Mouse (Mus musculus) kidney, embryonic 15.5 days (tissue): ENCODE results near the gene Upf1. TPM values are rescaled to one million over a fixed set of nuclear protein-coding genes. Genes with fewer than 3 reads are reported as not detected.

ENCODE experiments used
- ATAC-seq: fragments of 200-750 bp; cut with Nextera tagmentation; replicated peaks from 2 replicates; pipeline ENCODE4 v1.8.0; 2017; ENCODE audit warnings: moderate TSS enrichment; ENCODE audit not compliant: low FRiP score
- H3K27ac ChIP-seq: fragments of 300-500 bp; sonication (generic); 2 replicates; pipeline ENCODE4 v1.5.1; 2015; ENCODE audit warnings: mild to moderate bottlenecking, inconsistent platforms
- H3K27me3 ChIP-seq: fragments of 300-500 bp; sonication (generic); 2 replicates; pipeline ENCODE4 v1.6.1; 2015; ENCODE audit warnings: inconsistent platforms
- H3K36me3 ChIP-seq: fragments of 300-500 bp; sonication (generic); 2 replicates; pipeline ENCODE4 v1.6.1; 2015; ENCODE audit warnings: inconsistent platforms
- H3K4me1 ChIP-seq: fragments of 300-500 bp; sonication (generic); 2 replicates; pipeline ENCODE4 v1.6.1; 2015; ENCODE audit warnings: inconsistent platforms
- H3K4me2 ChIP-seq: fragments of 300-500 bp; sonication (generic); 2 replicates; pipeline ENCODE4 v1.6.1; 2015; ENCODE audit warnings: moderate library complexity, mild to moderate bottlenecking, inconsistent platforms
- H3K4me3 ChIP-seq: fragments of 300-500 bp; sonication (generic); replicated peaks from 2 replicates; pipeline ENCODE4 v1.5.1; 2015; ENCODE audit warnings: mild to moderate bottlenecking, inconsistent platforms
- H3K9ac ChIP-seq: fragments of 300-500 bp; sonication (generic); 2 replicates; pipeline ENCODE4 v1.6.1; 2015; ENCODE audit warnings: mild to moderate bottlenecking, inconsistent platforms
- H3K9me3 ChIP-seq: fragments of 300-500 bp; sonication (generic); replicated peaks from 2 replicates; pipeline ENCODE4 v1.6.1; 2016; ENCODE audit warnings: inconsistent platforms
- WGBS: fragments of 180-500 bp; shearing (Covaris S2); methylation state at CpG from one replicate; pipeline ENCODE4 v1.1.7; 2015; ENCODE audit warnings: mixed read lengths; 5-methylcytosine and 5-hydroxymethylcytosine counted together
- polyA plus RNA-seq: library from polyadenylated mRNA; unstranded; fragments of >200 nt; fragmentation: Nextera tagmentation; extraction: Ambion mirVana; gene quantifications from 2 replicates; pipeline ENCODE4 v1.2.1, GENCODE M21; 2015

The Upf1 gene
- polyA plus RNA-seq, 1 experiment from 2014 or later: 17.1 TPM

DNA sequence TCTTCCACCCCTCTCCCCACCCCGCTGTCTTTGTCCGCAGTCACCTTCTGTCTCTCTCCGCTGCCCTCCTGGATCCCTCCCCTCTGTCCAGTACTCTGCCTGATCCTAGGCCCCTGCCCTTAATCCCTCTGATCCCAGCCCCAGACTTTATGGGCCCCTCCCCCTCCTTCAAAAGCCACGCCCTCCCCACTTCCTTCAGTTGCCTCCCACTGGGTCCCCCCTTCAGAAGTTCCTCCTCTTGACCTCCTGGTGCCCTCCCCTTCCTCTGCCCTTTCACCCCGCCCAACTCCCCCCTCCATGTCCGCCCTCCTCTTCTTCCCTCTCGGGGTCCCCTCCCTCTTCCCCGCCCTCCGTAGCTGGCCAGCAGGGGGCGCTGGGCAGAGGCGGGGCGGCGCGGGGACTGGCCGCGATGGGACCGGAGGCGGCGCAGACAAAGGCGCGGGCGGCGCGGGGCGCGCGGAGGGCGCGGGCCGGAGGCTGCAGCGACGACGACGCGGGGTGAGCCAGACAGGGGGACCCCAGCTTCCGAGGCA, 70.4 kb downstream of the Upf1 start, which contains the start of gene Homer3:
Gene Homer3, plus strand, starts transcription at position 225 of the 533 bp plus-strand sequence.
- peak within 1 kb of the TSS; percentile 98 for H3K9ac ChIP-seq

More for the DNA sequence above, 70.4 kb downstream of the Upf1 start, which contains the start of gene Homer3:
- ATAC-seq: peak; percentile 90
- H3K27ac ChIP-seq: peak within 1 kb of the TSS; percentile 90
- peak within 1 kb of the TSS; percentile 88 for H3K4me3 ChIP-seq
- peaks cover 31% of the 10 kb centered on the region for H3K36me3 ChIP-seq
- WGBS: under 1% methylated on average over 36 of the region's 36 CpGs
- H3K4me2 ChIP-seq: peak within 1 kb of the TSS; percentile 79
- no peaks in the 10 kb centered on the region for H3K27me3 ChIP-seq
- no peaks in the 10 kb centered on the region for H3K9me3 ChIP-seq
- H3K4me1 ChIP-seq: peaks cover 48% of the 10 kb centered on the region

Other genes with a start within 250 kb of the Upf1 start
- 0.32 and 0.64 TPM in 2 replicates for gene Ncan, start 232.4 kb downstream of the Upf1 start, polyA plus RNA-seq
- 31.4 and 34.8 TPM in 2 replicates for gene Nr2c2ap, start 221.9 kb downstream of the Upf1 start, polyA plus RNA-seq
- gene Rfxank, start 214.1 kb downstream of the Upf1 start, polyA plus RNA-seq: 18.3 and 22.7 TPM in 2 replicates
- 45.0 and 47.8 TPM in 2 replicates for gene Borcs8, start 213.8 kb downstream of the Upf1 start, polyA plus RNA-seq
- gene Mef2b, start 213.6 kb downstream of the Upf1 start, polyA plus RNA-seq: 0.17 and 0.29 TPM in 2 replicates
- gene Tmem161a, start 180.9 kb downstream of the Upf1 start, polyA plus RNA-seq: 71.8 and 76.3 TPM in 2 replicates
- gene Slc25a42, start 141.0 kb downstream of the Upf1 start, polyA plus RNA-seq: 4.8 and 5.1 TPM in 2 replicates
- gene Sugp2, start 119.1 kb downstream of the Upf1 start, polyA plus RNA-seq: 29.6 and 31.6 TPM in 2 replicates
- gene Armc6, start 118.8 kb downstream of the Upf1 start, polyA plus RNA-seq: 28.8 and 31.0 TPM in 2 replicates
- 69.5 and 79.9 TPM in 2 replicates for gene Homer3, start 70.5 kb downstream of the Upf1 start, polyA plus RNA-seq
- gene Ddx49, start 50.8 kb downstream of the Upf1 start, polyA plus RNA-seq: 45.1 and 49.0 TPM in 2 replicates
- gene Cope, start 50.8 kb downstream of the Upf1 start, polyA plus RNA-seq: 320 and 327 TPM in 2 replicates
- 2.6 and 4.0 TPM in 2 replicates for gene Cers1, start 37.5 kb downstream of the Upf1 start, polyA plus RNA-seq
- gene Gdf1, start 23.5 kb downstream of the Upf1 start, polyA plus RNA-seq: 5.2 and 6.2 TPM in 2 replicates
- 0.40 and 1.5 TPM in 2 replicates for gene Comp, start 20.3 kb upstream of the Upf1 start, polyA plus RNA-seq
- gene Crtc1, start 86.3 kb upstream of the Upf1 start, polyA plus RNA-seq: 17.9 and 21.0 TPM in 2 replicates
- gene Klhl26, start 123.7 kb upstream of the Upf1 start, polyA plus RNA-seq: 20.0 and 23.5 TPM in 2 replicates
- gene Tmem59l, start 134.1 kb upstream of the Upf1 start, polyA plus RNA-seq: 5.9 and 6.0 TPM in 2 replicates
- gene Crlf1, start 139.9 kb upstream of the Upf1 start, polyA plus RNA-seq: 21.1 and 24.1 TPM in 2 replicates
- 128 and 133 TPM in 2 replicates for gene Rex1bd, start 153.5 kb upstream of the Upf1 start, polyA plus RNA-seq
- gene Uba52, start 157.5 kb upstream of the Upf1 start, polyA plus RNA-seq: 954 and 1,022 TPM in 2 replicates
- 295 and 322 TPM in 2 replicates for gene Fkbp8, start 174.4 kb upstream of the Upf1 start, polyA plus RNA-seq
- 58.5 and 64.5 TPM in 2 replicates for gene Kxd1, start 174.7 kb upstream of the Upf1 start, polyA plus RNA-seq
- 20.3 and 23.8 TPM in 2 replicates for gene Ell, start 186.2 kb upstream of the Upf1 start, polyA plus RNA-seq
- gene Isyna1, start 241.1 kb upstream of the Upf1 start, polyA plus RNA-seq: 180 and 198 TPM in 2 replicates